Mouse (Mus musculus): ENCODE results near the gene Gm4907.
"Not testable (repeated sequence)": the region's sequence is repeated elsewhere in the genome, so short reads cannot be mapped to it uniquely, and the experiment has no call there.

Gene Gm4907

DNA sequence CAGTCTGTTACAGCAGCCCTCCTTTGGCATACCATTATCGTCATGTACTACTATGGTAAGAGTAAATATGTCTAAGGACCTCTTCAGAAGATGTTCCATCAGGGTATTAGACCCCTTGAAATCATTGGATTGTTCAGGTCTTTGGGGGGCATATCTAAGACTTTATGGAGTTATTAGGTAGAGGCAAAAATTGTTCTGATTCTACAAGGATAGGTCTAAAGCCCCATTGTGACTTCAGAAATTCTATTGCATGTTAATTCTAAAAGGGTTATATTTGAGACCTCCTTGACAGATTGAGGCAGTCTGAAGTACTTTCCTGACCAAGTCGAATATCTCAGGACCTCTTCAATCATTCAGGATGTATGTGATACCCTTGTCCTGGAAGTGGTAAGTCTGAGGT lies at the start of gene Gm4907:
TSS of gene Gm4907 (plus strand) at position 301 of the 400 bp plus-strand sequence.
- not testable (repeated sequence) for DNase-seq (ENCODE audit: low spot score in 2 of 2)

DNA sequence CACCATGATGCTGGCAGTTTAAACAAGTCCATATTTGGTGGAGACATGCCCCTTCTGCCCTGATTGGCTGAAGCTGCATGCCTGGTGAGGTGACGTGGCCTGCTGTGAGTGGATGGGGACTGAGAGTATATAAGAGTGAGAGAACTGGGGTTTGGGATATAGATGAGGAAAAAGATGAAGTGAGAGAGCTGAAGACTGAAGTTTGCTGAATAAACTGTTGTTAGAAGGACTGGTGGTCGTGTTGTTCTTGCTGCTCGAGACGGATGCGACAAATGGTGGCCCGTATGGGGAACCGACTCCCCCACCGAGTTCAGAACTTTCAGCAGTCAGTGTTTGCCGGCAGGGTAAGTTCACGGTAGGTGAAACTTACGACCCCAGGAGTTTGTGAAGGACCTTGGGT lies 48.6 kb upstream of the Gm4907 start:
- not testable (repeated sequence) for DNase-seq (ENCODE audit: low spot score in 2 of 2)

DNA sequence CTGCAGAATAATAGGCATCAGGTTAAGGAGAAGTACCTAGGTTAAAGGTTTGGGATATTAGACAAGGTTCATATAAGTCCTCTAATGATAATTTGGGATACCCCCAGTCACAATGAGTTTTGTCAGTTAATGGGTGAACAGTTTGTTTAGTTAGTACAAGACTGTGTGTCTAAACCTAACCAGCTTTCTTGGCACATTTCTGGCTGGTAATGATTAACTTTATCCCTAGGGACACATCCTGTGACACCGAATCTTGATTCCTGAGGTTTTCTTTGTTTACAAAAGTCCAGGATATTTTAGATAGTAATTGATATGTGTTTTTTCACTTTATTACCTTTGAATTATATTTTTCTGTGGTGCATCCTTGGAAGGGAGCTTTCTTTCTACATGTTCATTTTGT lies 41.4 kb upstream of the Gm4907 start:
- no peak for DNase-seq (ENCODE audit: low spot score in 2 of 2)

DNA sequence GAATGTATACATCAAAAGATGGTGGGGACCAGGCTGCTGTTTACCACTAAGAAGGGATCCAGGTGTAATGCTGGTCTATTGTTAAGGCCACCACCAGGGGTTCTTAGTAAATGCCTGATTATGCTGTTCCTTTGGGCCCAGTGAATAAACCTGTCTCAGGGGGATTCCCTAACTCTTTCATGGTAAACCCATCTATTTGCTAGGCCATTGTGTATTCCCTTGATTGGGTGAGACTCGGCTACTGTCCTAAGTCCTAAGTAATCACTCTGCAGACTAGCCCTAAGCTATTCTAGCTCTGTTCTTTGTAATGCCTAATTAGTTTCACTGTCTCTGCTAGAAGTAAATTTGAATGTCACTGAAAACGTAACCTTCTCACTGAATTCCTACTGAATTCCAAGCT lies 71.8 kb downstream of the Gm4907 start:
- DNase-seq (ENCODE audit: low spot score in 2 of 2): no peak

All from spleen, postnatal 36 days (tissue).